Mouse (Mus musculus) erythroblast, embryonic 14.5 days (primary cell): ENCODE measurements around the gene Olfr229. TPM values are rescaled to one million over a fixed set of nuclear protein-coding genes. Genes with fewer than 3 reads are reported as not detected.
"Not testable (repeated sequence)": the region's sequence is repeated elsewhere in the genome, so short reads cannot be mapped to it uniquely, and the experiment has no call there.

Source experiments
- H3K27me3 ChIP-seq: 2 replicates; pipeline ENCODE4 v1.6.1; 2012; ENCODE audit warnings: inconsistent platforms; ENCODE audit not compliant: control insufficient read depth
- H3K36me3 ChIP-seq: 2 replicates; pipeline ENCODE4 v1.6.1; 2012; ENCODE audit warnings: mild to moderate bottlenecking, inconsistent platforms; ENCODE audit not compliant: control insufficient read depth
- H3K4me1 ChIP-seq: 2 replicates; pipeline ENCODE4 v1.6.1; 2012; ENCODE audit warnings: inconsistent platforms; ENCODE audit not compliant: control insufficient read depth
- H3K4me3 ChIP-seq: replicated peaks from 2 replicates; pipeline ENCODE3; 2012; ENCODE audit warnings: moderate library complexity, mild to moderate bottlenecking, inconsistent platforms
- H3K9me3 ChIP-seq: 2 replicates; pipeline ENCODE4 v1.6.1; 2012; ENCODE audit warnings: low read length, inconsistent platforms, mixed read lengths; ENCODE audit not compliant: control insufficient read depth
- GATA1 ChIP-seq: IDR thresholded peaks from 2 replicates; pipeline ENCODE4 v1.6.1; 2012; ENCODE audit warnings: low read length, inconsistent platforms, mixed read lengths
- TAL1 ChIP-seq: IDR thresholded peaks from 3 replicates; pipeline ENCODE4 v1.6.1; 2012; ENCODE audit warnings: low read length, inconsistent platforms, mixed read lengths
- polyA plus RNA-seq: library from polyadenylated mRNA; stranded (reverse); fragments of >175 nt; gene quantifications from 2 replicates; pipeline ENCODE4 v1.2.3, GENCODE M21; 2012

The Olfr229 gene
- not detected in 2 replicates for polyA plus RNA-seq

GRCm38 (mm10) chr9:39907036-39907435 lies at the start of gene Olfr229:
TSS of gene Olfr229 (plus strand) at chr9:39907336.
- Histone ChIP-seq H3K27me3 (no peaks in the 10 kb centered on the region), H3K9me3 (no peaks in the 10 kb centered on the region), H3K4me3 (no peak within 1 kb of the TSS), H3K4me1 (no peaks in the 10 kb centered on the region), H3K36me3 (no peaks in the 10 kb centered on the region)
- no peak for TF ChIP-seq GATA1
- no peak for TF ChIP-seq TAL1

- TF ChIP-seq TAL1 = no peak
- TF ChIP-seq GATA1 = no peak
- Histone ChIP-seq H3K4me3 (no peak within 1 kb of the TSS), H3K36me3 (no peaks in the 10 kb centered on the region), H3K4me1 (no peaks in the 10 kb centered on the region), H3K27me3 (no peaks in the 10 kb centered on the region), H3K9me3 (no peaks in the 10 kb centered on the region)
Measured at GRCm38 (mm10) chr9:39866122-39866521, 41.0 kb upstream of the Olfr229 start, which contains the start of gene Olfr972. TSS of gene Olfr972 (plus strand) at chr9:39866422.

GRCm38 (mm10) chr9:39871986-39872385 lies 35.1 kb upstream of the Olfr229 start:
- not testable (repeated sequence) for H3K36me3 ChIP-seq, H3K4me3 ChIP-seq, H3K9me3 ChIP-seq, H3K27me3 ChIP-seq, H3K4me1 ChIP-seq

GRCm38 (mm10) chr9:39877541-39878396 lies 29.4 kb upstream of the Olfr229 start:
- not testable (repeated sequence) for H3K27me3 ChIP-seq, H3K9me3 ChIP-seq, H3K4me3 ChIP-seq, H3K4me1 ChIP-seq, H3K36me3 ChIP-seq

GRCm38 (mm10) chr9:39905106-39905505 lies 2.0 kb upstream of the Olfr229 start:
- H3K4me1 ChIP-seq = no peaks in the 10 kb centered on the region
- H3K4me3 ChIP-seq = no peak overlapping the region
- H3K36me3 ChIP-seq = no peaks in the 10 kb centered on the region
- TF ChIP-seq GATA1 = no peak
- no peak for TF ChIP-seq TAL1
- H3K9me3 ChIP-seq = no peaks in the 10 kb centered on the region
- no peaks in the 10 kb centered on the region for H3K27me3 ChIP-seq

GRCm38 (mm10) chr9:39909939-39910338 lies 2.8 kb downstream of the Olfr229 start:
- no peaks in the 10 kb centered on the region for H3K36me3 ChIP-seq
- no peaks in the 10 kb centered on the region for H3K4me1 ChIP-seq
- TF ChIP-seq TAL1 (no peak), GATA1 (no peak)
- no peaks in the 10 kb centered on the region for H3K9me3 ChIP-seq
- no peaks in the 10 kb centered on the region for H3K27me3 ChIP-seq
- H3K4me3 ChIP-seq = no peak overlapping the region

- not testable (repeated sequence) for H3K9me3 ChIP-seq, H3K27me3 ChIP-seq, H3K36me3 ChIP-seq, H3K4me1 ChIP-seq, H3K4me3 ChIP-seq
Measured at GRCm38 (mm10) chr9:39927975-39928836, 21.1 kb downstream of the Olfr229 start.

GRCm38 (mm10) chr9:39928837-39929236 lies 21.7 kb downstream of the Olfr229 start:
- H3K9me3 ChIP-seq, H3K36me3 ChIP-seq, H3K27me3 ChIP-seq, H3K4me1 ChIP-seq, H3K4me3 ChIP-seq: not testable (repeated sequence)

GRCm38 (mm10) chr9:39937201-39937600 lies 30.1 kb downstream of the Olfr229 start, which contains the start of gene Olfr974:
TSS of gene Olfr974 (plus strand) at chr9:39937501.
- Histone ChIP-seq H3K4me1 (no peaks in the 10 kb centered on the region), H3K4me3 (no peak within 1 kb of the TSS), H3K27me3 (no peaks in the 10 kb centered on the region), H3K36me3 (no peaks in the 10 kb centered on the region), H3K9me3 (no peaks in the 10 kb centered on the region)
- TF ChIP-seq GATA1 (no peak), TAL1 (no peak)
